ENCODE assay signal across 10 mouse cellular contexts in genomic region chr2:105408511-105408910, GRCm38 (mm10). TPM values are rescaled to one million over a fixed set of nuclear protein-coding genes. Genes with fewer than 3 reads are reported as not detected.
DNase-seq lines count a peak whose midpoint lies in the region; ATAC-seq lines count a peak whose summit lies in the region.
"Had no signal": no experiment of that assay in that cellular context is flagged by ENCODE, and none has a peak within 500 bp of the region (broad histone marks: within the 10 kb centered on the region; RNA-seq: fewer than 3 reads in every experiment).

No protein-coding gene starts in this region.

- H3K36me3 ChIP-seq in liver, embryonic 12.5 days, result no peaks in the 10 kb centered on the region
- no peaks in the 10 kb centered on the region for H3K36me3 ChIP-seq in lung, embryonic 15.5 days

- H3K27me3 ChIP-seq in liver, embryonic 12.5 days (replicated peaks), result no peaks in the 10 kb centered on the region; the same call in 1 of the 2 replicates
- H3K27me3 ChIP-seq in lung, embryonic 15.5 days, result no peaks in the 10 kb centered on the region

- no peaks in the 10 kb centered on the region for H3K9me3 ChIP-seq in liver, embryonic 12.5 days (replicated peaks)
- H3K9me3 ChIP-seq in lung, embryonic 15.5 days, result no peaks in the 10 kb centered on the region

- WGBS in liver, embryonic 12.5 days (ENCODE audit: insufficient replicate concordance), result 90% methylated on average over 4 of the region's 4 CpGs
- 46% methylated on average over 4 of the region's 4 CpGs for WGBS in lung, embryonic 15.5 days

- DNase-seq in adrenal gland, postnatal 25 days, result peak; percentile 25
- DNase-seq in adrenal gland, adult (ENCODE audit: inconsistent age in 2 of 2, low spot score in 1 of 2), result no peak
- no peak for DNase-seq in liver
- peak; percentile 25 to 40 for DNase-seq in gastrocnemius, adult 8-10 months (ENCODE audit: low spot score in 2 of 2)
- DNase-seq in kidney, postnatal 4 days, result no peak
- no peak for DNase-seq in frontal cortex, postnatal 36 days (ENCODE audit: low spot score in 2 of 2)
- DNase-seq: kidney, postnatal 25 days had no signal

- H3K27ac ChIP-seq in liver, embryonic 12.5 days, result peak overlapping the region; percentile 54; the same call in 1 of the 2 replicates
- H3K27ac ChIP-seq in lung, embryonic 15.5 days, result no peak overlapping the region

- H3K4me2 ChIP-seq in liver, embryonic 12.5 days, result peak overlapping the region; percentile 22; the same call in 1 of the 2 replicates
- no peak overlapping the region for H3K4me2 ChIP-seq in lung, embryonic 15.5 days

- no peak for ATAC-seq in liver, embryonic 12.5 days
- peak; percentile 64; the same call in 1 of the 2 replicates for ATAC-seq in lung, embryonic 15.5 days (ENCODE audit: borderline replicate concordance, extremely low read depth, low FRiP score, low TSS enrichment)

- H3K9ac ChIP-seq in liver, embryonic 12.5 days, result no peak overlapping the region
- H3K9ac ChIP-seq in lung, embryonic 15.5 days, result no peak overlapping the region

- H3K4me3 ChIP-seq in liver, embryonic 12.5 days, result no peak overlapping the region
- H3K4me3 ChIP-seq in lung, embryonic 15.5 days, result no peak overlapping the region
- H3K4me3 ChIP-seq: erythroblast, embryonic 14.5 days had no signal

- H3K4me1 ChIP-seq in liver, embryonic 12.5 days, result peaks cover 55% of the 10 kb centered on the region
- H3K4me1 ChIP-seq in lung, embryonic 15.5 days, result no peaks in the 10 kb centered on the region

RNA-seq across cellular contexts. Expression of gene Rcn1, which starts 9.4 kb away (rescaled TPM):
- 148 and 158 TPM in 2 replicates for total RNA-seq in adrenal gland, postnatal 25 days (2021)
- 45.8 and 47.0 TPM in 2 replicates for polyA plus RNA-seq in liver, embryonic 12.5 days (2016; fragmentation: Nextera tagmentation; extraction: Ambion mirVana)
- 1 to 10 TPM; 3.0 to 5.1 (median 4.1) TPM for total RNA-seq in gastrocnemius, adult 8-10 months (2022)
- 145 and 156 TPM in 2 replicates for polyA plus RNA-seq in lung, embryonic 15.5 days (2015; fragmentation: Nextera tagmentation; extraction: Ambion mirVana)

Comparison
In these comparisons a context has a peak if more than half of its experiments do, and no peak if none do; other contexts are left out.
1. DNase-seq: peak in adrenal gland, postnatal 25 days (single experiment) and gastrocnemius, adult 8-10 months (2 of 2); none in adrenal gland, adult (0 of 2), liver (single experiment), kidney, postnatal 4 days (0 of 2) and frontal cortex, postnatal 36 days (0 of 2).
2. RNA of gene Rcn1, which starts 9.4 kb away (total RNA-seq): 148 to 158 TPM in adrenal gland, postnatal 25 days; 3.0 to 5.1 TPM in gastrocnemius, adult 8-10 months; every median in the first group is over 10 times any median in the second.